Mouse (Mus musculus) testis, adult 2 months (tissue): ENCODE data around the gene Gabrg3.

Experiments used
- CTCF ChIP-seq: fragments of 200-500 bp; IDR thresholded peaks from 2 replicates; pipeline ENCODE4 v1.5.1; 2012; ENCODE audit warnings: low read depth, mild to moderate bottlenecking, inconsistent platforms, low read length, moderate library complexity; ENCODE audit not compliant: control insufficient read depth, insufficient read depth, insufficient replicate concordance
- POLR2A ChIP-seq: fragments of 200-500 bp; IDR thresholded peaks from 2 replicates; pipeline ENCODE4 v1.6.1; 2012; ENCODE audit warnings: low read depth, mild to moderate bottlenecking, inconsistent platforms, low read length, moderate library complexity; ENCODE audit not compliant: control insufficient read depth

GRCm38 (mm10) chr7:57366013-57366390 is 21.0 kb downstream of the Gabrg3 start:
- TF ChIP-seq CTCF, result no peak
- no peak for TF ChIP-seq POLR2A
